Mouse (Mus musculus): Measurements from ENCODE around the gene Nipbl.

The Nipbl gene

DNA sequence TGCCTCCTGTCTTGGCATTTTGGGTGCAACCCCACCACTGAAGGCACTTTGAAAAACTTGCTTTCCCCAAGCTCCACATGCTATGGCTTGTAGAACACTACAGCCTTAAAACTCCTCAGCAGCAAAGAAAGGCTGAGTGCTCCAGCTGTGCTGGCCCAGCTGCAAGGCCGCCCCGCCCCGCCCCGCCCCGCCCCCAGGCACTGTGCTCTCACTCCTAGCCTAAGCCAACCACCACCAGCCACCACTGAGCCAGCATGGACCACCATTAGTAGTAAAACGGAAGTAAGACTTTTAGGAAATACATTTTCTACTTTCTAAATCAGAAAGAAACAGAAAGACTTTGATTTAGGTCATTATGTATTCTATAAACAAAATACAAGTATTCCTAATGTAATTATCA lies 23.4 kb downstream of the Nipbl start:
- in situ Hi-C loops (cut with MboI, MseI), result no loop called here

GRCm38 (mm10) chr15:8416500-8417138 lies 27.6 kb downstream of the Nipbl start:
- in situ Hi-C loops (cut with MboI, MseI), result no loop called here

GRCm38 (mm10) chr15:8413356-8413755 lies 30.9 kb downstream of the Nipbl start:
- in situ Hi-C loops (cut with MboI, MseI), result no loop called here

DNA sequence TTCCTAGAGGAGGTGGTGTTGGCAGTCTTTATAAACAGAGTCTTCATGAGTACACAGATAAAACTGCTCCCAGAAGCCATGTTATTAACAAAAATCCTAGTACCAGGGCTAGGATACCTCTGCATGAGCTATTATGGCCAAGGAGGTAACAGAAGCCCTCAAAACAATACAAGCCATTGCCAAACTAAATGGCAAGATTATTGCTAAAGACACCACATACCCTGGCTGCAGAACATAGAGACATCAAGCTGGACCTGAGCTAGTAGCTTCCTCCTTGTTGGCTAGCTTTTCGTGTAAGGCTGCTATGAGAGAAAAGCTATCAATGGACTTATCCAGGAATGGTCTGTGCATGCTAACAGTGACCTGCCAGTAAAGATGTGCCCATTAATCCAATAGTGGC lies 32.4 kb downstream of the Nipbl start:
- in situ Hi-C loops (cut with MboI, MseI), result no loop called here

- in situ Hi-C loops (cut with MboI, MseI), result no loop called here
These were observed 33.0 kb downstream of the Nipbl start for GRCm38 (mm10) chr15:8411168-8411837.

DNA sequence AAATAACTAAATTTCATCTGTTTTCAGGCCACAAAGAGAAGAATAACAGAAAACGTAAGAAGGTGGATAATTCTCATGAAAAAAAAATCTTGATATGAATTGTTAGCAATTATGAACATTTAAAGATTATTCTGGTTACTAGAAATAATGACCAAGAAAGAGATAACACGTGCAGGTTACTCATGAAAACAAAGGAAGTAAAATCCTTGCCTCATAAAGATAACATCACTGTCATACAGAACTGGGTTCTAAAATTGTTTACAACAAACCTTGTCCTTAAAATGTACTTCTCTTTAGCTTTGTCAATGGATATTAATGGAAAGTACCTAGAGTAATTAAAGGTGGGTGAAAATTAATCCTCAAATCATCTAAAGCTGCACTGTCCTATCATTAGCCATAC lies 37.2 kb downstream of the Nipbl start:
- in situ Hi-C loops (cut with MboI, MseI), result no loop called here

DNA sequence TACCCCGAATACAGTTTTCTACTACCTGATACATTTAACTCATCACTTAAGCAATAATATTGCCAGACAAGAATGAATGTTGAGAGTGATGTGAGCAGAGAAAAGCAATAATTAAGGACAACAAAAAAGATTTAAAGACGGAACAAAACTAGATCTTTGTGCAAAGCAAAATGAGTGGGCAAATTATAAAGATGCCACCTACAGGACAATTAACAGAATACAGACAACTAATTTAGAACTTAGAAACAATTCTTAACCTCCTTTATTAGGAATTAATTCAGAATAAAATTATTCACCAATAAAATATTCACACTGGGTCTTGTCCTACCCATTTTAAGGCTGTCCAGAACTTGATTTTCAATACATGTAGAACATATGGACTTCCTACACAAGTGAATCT lies 38.0 kb downstream of the Nipbl start:
- in situ Hi-C loops (cut with MboI, MseI), result no loop called here

GRCm38 (mm10) chr15:8402591-8402990 lies 41.7 kb downstream of the Nipbl start:
- in situ Hi-C loops (cut with MboI, MseI), result no loop called here

DNA sequence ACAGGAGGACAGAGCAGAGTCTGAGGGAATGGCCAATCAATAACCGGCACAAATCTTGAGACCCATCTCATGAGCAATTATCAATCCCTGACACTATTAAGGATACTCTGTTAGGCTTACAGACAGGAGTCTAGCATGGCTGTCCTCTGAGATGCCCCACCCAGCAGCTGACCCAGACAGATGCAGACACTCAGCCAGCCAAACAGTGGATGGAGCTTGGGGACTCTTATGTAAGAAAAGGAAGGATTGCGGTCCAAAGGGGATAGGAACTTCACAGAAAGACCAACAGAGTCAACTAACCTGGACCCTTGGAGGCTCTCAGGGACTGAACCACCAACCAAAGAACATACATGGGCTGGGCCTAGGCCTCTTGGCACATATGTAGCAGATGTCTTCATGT lies 42.7 kb downstream of the Nipbl start:
- in situ Hi-C loops (cut with MboI, MseI), result no loop called here

DNA sequence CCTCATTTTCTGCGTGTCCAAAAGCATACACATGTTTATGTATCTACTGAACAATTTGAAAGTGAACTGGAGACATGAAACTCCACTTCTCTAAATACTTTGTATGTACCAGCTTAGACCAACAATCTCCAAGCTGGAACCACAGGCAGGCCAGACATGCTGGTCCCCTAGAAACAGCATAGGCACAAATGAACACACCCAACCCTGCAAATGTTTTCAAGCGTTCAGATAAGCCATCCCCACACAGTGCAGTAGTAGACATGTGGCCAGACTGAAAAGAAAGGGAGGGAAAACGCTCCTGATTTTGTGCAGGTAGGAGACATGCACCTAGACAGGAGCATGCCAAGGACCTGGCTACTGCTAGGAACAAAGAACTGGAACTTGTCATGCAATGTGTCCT lies 52.5 kb downstream of the Nipbl start:
- in situ Hi-C loops (cut with MboI, MseI), result no loop called here

DNA sequence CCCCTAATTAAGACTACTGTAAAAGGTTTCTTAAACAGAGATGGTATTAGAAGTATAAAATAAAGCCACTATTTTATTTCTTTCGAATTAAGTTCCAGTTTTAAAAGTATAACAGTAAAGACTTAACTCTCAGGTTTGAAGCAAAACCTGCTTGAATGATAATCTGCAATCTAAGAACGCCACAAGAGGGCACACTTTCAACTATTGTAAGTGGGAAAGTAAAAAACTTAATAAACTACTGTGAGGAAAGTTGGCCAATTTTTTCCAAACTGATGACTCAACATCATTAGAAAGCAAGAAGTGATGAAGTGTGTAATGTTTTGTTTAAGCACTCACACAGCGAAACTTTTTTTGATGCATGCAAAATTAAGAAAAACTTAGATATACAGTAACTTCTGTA lies 62.0 kb downstream of the Nipbl start:
- in situ Hi-C loops (cut with MboI, MseI), result loop anchor here in 1 of 2 experiments (5.0 kb wide), 1 partner anchor 210 kb away; no protein-coding TSS in a partner anchor

GRCm38 (mm10) chr15:8375657-8376056 lies 68.6 kb downstream of the Nipbl start:
- in situ Hi-C loops (cut with MboI, MseI), result no loop called here

DNA sequence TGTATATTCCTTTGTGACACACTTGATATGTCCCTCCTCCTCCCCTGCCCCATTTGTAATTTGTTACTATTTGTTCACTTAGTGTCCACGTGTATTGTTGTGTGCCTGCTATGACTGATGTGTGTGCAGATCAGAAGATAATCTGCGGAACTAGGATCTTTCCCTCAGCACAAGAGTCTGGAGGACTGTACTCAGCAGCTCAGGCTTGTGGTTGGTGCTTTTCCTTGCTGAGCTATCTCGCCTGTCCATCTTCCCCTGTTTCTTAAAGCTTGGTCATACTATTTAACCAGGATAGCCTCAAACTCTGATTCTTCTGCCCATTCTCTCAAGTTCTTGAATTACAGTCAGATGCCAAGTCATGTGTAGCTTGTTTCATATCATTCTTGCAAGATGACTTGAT lies 69.5 kb downstream of the Nipbl start:
- in situ Hi-C loops (cut with MboI, MseI), result no loop called here

- in situ Hi-C loops (cut with MboI, MseI), result loop anchor here in 1 of 2 experiments (10.0 kb wide), 1 partner anchor 722 kb away; no protein-coding TSS in a partner anchor
These were observed 97.0 kb downstream of the Nipbl start for GRCm38 (mm10) chr15:8347104-8347773.

GRCm38 (mm10) chr15:8340596-8340995 lies 103.7 kb downstream of the Nipbl start:
- in situ Hi-C loops (cut with MboI, MseI), result loop anchor here in 1 of 2 experiments (10.0 kb wide), 1 partner anchor 716 kb away; no protein-coding TSS in a partner anchor

DNA sequence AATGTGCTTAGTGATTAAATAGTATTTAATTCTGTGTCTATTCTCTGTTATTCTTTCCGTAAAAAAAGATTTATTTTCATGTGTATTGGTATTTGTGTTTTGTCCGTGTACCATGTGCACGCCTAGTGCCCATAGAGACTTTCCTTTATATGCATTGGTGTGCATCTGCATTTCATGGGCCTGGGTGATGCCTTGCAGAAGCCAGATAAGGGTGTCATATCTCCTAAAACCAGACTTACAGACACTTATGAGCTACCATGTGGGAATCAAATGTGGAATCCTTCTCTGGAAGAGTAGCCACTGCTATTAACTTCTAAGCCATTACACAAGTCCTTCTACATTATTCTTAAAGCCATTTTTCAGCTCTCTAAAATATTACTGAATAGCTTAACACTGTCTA lies 112.7 kb downstream of the Nipbl start:
- in situ Hi-C loops (cut with MboI, MseI), result no loop called here

DNA sequence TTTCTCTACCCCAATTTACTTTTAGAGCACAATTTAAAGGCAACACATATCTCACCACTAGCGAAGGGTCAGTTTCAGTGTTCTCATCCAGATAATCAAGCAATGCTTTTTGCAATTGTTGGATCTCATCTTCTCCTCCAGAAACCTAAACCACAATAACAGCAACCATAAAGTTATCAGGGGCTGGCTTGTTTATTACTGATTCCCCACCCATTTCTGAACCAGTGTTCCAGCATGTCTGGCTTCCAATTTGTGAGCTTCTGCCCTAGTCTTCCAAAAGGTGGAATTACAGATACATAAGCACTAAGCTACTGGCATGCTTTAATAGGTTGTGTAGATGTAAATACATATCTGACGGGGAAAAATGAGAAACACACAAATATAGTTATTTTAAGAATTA lies 118.6 kb downstream of the Nipbl start:
- in situ Hi-C loops (cut with MboI, MseI), result loop anchor here in 1 of 2 experiments (10.0 kb wide), 1 partner anchor 181 kb away; no protein-coding TSS in a partner anchor

DNA sequence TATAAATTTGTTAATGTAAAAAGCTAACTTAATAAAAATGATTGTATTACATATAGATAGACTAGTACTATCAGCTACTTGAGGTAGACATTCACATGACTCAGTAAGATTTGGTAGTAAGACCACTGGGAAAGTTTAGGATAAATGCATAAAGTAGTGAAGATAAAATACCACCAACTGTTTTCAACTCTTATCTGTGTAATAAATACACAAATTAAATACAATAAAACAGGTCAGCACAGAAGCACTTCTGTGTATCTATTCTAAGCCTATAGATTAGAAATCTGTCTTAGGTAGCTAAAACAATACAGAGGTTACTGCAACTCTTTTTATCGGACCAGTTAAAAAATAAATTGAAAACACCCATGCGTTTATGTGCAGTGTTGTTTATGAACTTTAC lies 119.4 kb downstream of the Nipbl start:
- in situ Hi-C loops (cut with MboI, MseI), result loop anchor here in 1 of 2 experiments (10.0 kb wide), 1 partner anchor 180 kb away; no protein-coding TSS in a partner anchor

DNA sequence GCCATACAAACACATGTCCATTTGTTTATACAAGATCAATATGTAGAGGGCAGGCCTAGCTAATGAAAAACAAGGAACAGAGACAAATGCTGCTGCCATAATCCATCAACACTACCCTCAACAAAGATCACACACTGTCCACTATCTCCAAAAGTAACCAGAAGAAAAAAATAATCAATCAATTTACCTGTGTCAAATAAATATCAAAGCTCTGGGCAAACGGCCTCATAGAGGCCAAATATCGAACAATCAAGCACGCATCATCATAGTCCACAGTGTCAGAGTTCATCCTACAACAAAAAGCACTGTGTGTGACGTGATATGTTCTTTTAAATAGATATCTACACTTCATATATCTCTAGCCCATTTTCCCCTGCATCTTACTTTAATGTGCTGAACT lies 120.2 kb downstream of the Nipbl start:
- in situ Hi-C loops (cut with MboI, MseI), result loop anchor here in 1 of 2 experiments (10.0 kb wide), 1 partner anchor 179 kb away; no protein-coding TSS in a partner anchor

- in situ Hi-C loops (cut with MboI, MseI), result loop anchor here in 1 of 2 experiments (10.0 kb wide), 1 partner anchor 177 kb away; no protein-coding TSS in a partner anchor
These were observed 122.8 kb downstream of the Nipbl start for GRCm38 (mm10) chr15:8321491-8321890.

DNA sequence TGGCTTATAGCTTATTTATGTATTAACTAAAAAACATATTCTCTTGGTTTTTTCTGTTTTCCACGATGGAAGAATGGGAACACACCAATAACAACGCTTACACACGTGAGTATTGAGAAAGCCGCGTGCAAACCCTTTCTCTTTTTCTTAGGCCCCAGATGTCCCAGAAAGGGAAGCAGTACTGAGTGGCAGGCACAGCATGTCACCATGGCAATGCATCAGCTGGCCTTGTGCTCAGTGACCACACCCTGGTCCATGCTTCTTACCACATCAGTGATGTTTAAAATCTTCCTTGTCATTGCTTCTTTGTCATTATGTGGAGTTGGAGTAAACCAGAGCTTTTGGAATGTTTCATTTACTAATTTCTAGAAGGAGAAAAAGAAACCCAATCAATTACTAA lies 125.1 kb downstream of the Nipbl start:
- in situ Hi-C loops (cut with MboI, MseI), result no loop called here

DNA sequence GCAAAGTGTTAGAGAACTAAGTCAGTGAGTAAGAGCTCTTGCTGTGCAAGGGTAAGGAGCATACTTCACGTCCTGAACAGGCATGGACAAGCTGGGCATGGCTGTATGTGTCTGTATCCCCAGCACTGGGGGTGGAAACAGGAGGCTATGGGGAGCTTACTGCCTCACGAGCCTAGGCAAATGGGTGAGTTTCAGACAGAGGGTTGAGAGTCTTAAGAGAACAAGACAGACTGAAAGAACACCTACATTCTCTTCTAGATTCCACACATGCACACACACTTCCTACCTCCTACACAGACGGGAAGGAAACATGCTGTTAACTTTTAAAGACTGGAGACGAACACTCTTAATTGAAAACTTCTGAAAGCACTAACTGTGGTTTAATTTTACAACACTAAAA lies 126.9 kb downstream of the Nipbl start:
- in situ Hi-C loops (cut with MboI, MseI), result no loop called here

All from T-helper 17 cell (primary cell).